Mouse (Mus musculus) neural tube, embryonic 12.5 days (tissue): ENCODE measurements around the gene Atg4a-ps. TPM values are rescaled to one million over a fixed set of nuclear protein-coding genes. Genes with fewer than 3 reads are reported as not detected.
"Not testable (repeated sequence)": the region's sequence is repeated elsewhere in the genome, so short reads cannot be mapped to it uniquely, and the experiment has no call there.

ENCODE experiments used
- ATAC-seq: fragments of 200-750 bp; cut with Nextera tagmentation; 2 replicates; pipeline ENCODE4 v1.8.0; 2017; ENCODE audit warnings: low read depth, mild to moderate bottlenecking, moderate TSS enrichment, moderate library complexity; ENCODE audit not compliant: low FRiP score
- H3K27ac ChIP-seq: fragments of 300-500 bp; sonication (generic); 2 replicates; pipeline ENCODE4 v1.5.1; 2016
- H3K27me3 ChIP-seq: fragments of 300-500 bp; sonication (generic); replicated peaks from 2 replicates; pipeline ENCODE4 v1.6.1; 2016; ENCODE audit warnings: mild to moderate bottlenecking
- H3K36me3 ChIP-seq: fragments of 300-500 bp; sonication (generic); 2 replicates; pipeline ENCODE4 v1.6.1; 2016; ENCODE audit warnings: mild to moderate bottlenecking
- H3K4me1 ChIP-seq: fragments of 300-500 bp; sonication (generic); 2 replicates; pipeline ENCODE4 v1.6.1; 2016
- H3K4me2 ChIP-seq: fragments of 300-500 bp; sonication (generic); replicated peaks from 2 replicates; pipeline ENCODE4 v1.6.1; 2016; ENCODE audit warnings: mild to moderate bottlenecking
- H3K4me3 ChIP-seq: fragments of 300-500 bp; sonication (generic); 2 replicates; pipeline ENCODE4 v1.5.1; 2016
- H3K9ac ChIP-seq: fragments of 300-500 bp; sonication (generic); 2 replicates; pipeline ENCODE4 v1.6.1; 2016; ENCODE audit warnings: mild to moderate bottlenecking
- H3K9me3 ChIP-seq: fragments of 300-500 bp; sonication (generic); 2 replicates; pipeline ENCODE4 v1.6.1; 2016; ENCODE audit warnings: mild to moderate bottlenecking
- WGBS: fragments of 180-500 bp; shearing (Covaris S2); methylation state at CpG from one replicate; pipeline ENCODE4 v1.1.7; 2016; 5-methylcytosine and 5-hydroxymethylcytosine counted together
- polyA plus RNA-seq: library from polyadenylated mRNA; unstranded; fragments of >200 nt; fragmentation: Nextera tagmentation; extraction: Ambion mirVana; gene quantifications from 2 replicates; pipeline ENCODE4 v1.2.1, GENCODE M21; 2016

The Atg4a-ps gene
- not detected in 2 replicates for polyA plus RNA-seq

DNA sequence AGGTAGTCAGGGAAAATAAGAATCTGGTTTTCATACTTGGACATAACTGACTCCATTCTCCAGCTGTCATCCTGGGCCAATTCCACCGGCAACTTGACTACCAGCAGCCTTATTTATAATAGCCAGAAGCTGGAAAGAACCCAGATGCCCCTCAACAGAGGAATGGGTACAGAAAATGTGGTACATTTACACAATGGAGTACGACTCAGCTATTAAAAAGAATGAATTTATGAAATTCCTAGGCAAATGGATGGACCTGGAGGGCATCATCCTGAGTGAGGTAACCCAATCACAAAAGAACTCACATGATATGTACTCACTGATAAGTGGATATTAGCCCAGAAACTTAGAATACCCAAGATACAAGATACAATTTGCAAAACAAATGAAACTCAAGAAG lies at the start of gene Atg4a-ps:
Atg4a-ps (minus strand) TSS at position 101 of the 400 bp plus-strand sequence.
- H3K4me2 ChIP-seq, H3K9me3 ChIP-seq, H3K27ac ChIP-seq, H3K36me3 ChIP-seq, H3K27me3 ChIP-seq, ATAC-seq, H3K4me1 ChIP-seq, H3K4me3 ChIP-seq, H3K9ac ChIP-seq: not testable (repeated sequence)
- 82% methylated on average over 2 of the region's 2 CpGs for WGBS

DNA sequence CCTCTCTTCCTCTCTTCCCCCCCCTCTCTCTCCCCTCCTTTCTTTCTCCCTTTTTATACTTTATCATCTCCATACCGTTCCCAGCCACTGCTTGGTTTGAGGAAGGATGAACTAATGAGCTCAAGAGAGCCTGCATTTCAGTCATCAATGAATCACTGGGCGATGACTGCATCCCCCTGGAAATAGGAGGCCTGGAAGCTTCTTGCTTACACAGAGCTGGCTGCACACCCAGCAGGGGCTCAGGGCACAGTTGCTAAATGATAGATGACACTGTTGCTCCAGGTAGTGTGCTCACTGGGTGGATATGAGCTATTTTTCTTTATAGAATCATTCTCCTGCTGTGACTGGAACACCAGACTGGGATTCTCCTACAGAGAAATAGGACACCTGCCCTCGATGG lies 49.7 kb upstream of the Atg4a-ps start:
- H3K27ac ChIP-seq = no peak overlapping the region
- H3K9me3 ChIP-seq = no peaks in the 10 kb centered on the region
- H3K36me3 ChIP-seq = no peaks in the 10 kb centered on the region
- no peak for ATAC-seq
- no peak overlapping the region for H3K9ac ChIP-seq
- H3K4me2 ChIP-seq = no peak overlapping the region
- no peak overlapping the region for H3K4me3 ChIP-seq
- no peaks in the 10 kb centered on the region for H3K27me3 ChIP-seq
- whole genome bisulfite sequencing = 57% methylated on average over 3 of the region's 3 CpGs
- H3K4me1 ChIP-seq = no peaks in the 10 kb centered on the region

DNA sequence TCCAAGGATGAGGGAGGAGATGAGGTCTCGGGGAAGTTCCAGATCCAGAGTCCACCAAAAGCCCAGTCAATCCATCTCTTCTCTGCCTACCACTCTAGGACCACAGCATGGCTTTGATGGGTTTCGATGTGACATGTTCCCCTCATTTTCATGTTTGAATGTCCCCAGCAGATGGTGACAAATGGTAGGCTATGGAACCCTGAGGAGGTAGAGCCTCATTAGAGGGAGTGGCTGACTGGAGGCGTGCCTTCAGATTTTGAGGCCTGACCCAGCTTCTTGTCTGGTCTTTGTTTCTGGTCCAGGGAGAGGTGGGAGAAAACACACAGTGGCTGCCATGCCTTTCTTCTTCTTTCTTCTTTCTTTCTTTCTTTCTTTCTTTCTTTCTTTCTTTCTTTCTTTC lies 44.6 kb upstream of the Atg4a-ps start:
- Histone ChIP-seq H3K4me1 (no peaks in the 10 kb centered on the region), H3K27ac (no peak overlapping the region), H3K27me3 (no peaks in the 10 kb centered on the region), H3K4me2 (no peak overlapping the region), H3K9me3 (no peaks in the 10 kb centered on the region), H3K36me3 (no peaks in the 10 kb centered on the region), H3K9ac (no peak overlapping the region), H3K4me3 (no peak overlapping the region)
- ATAC-seq = no peak
- WGBS = 82% methylated on average over 3 of the region's 3 CpGs

DNA sequence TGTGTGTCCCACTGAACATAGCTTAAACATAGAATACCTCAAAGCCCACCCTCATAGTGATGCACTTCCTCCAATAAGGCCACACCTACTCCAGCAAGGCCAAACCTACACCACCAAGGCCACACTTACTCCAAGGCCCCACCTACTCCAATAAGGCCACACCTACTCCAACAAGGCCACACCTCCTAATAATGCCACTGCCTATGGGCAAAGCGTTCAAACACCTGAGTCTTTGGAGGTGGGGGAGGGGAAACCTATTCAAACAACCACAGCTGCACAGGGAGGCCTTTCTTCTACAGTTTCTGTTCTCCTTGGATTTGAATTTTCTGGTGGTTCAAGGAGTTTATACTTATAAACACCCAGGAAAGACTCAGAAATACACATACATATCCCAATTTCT lies 43.2 kb upstream of the Atg4a-ps start:
- Histone ChIP-seq H3K4me3 (no peak overlapping the region), H3K36me3 (no peaks in the 10 kb centered on the region), H3K4me2 (no peak overlapping the region), H3K9ac (no peak overlapping the region), H3K27me3 (no peaks in the 10 kb centered on the region), H3K4me1 (no peaks in the 10 kb centered on the region), H3K27ac (no peak overlapping the region), H3K9me3 (no peaks in the 10 kb centered on the region)
- no peak for ATAC-seq
- 77% methylated on average over 1 of the region's 1 CpGs for WGBS

DNA sequence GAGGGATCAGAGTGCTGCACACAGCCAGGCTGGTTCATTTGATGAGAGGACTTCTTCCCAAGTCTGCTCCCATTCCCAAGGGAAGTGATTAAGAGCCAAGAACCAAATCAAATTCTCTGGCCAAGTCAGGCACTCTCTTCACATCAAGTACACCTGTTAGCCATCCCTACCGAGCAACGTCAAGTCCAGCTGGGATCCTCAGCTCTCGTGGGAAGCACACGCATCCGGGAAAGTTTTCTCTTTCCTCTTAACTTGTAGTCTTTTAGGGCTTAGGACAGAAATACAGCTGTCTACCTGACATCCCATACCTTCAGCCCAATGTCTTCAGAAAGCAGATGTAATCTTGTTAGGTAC lies 38.1 kb upstream of the Atg4a-ps start:
- Histone ChIP-seq H3K4me1 (peaks cover 13% of the 10 kb centered on the region), H3K36me3 (no peaks in the 10 kb centered on the region), H3K4me2 (peak overlapping the region; percentile 48), H3K27me3 (no peaks in the 10 kb centered on the region), H3K9me3 (no peaks in the 10 kb centered on the region), H3K9ac (no peak overlapping the region), H3K4me3 (no peak overlapping the region), H3K27ac (no peak overlapping the region)
- 29% methylated on average over 5 of the region's 5 CpGs for WGBS
- no peak for ATAC-seq

DNA sequence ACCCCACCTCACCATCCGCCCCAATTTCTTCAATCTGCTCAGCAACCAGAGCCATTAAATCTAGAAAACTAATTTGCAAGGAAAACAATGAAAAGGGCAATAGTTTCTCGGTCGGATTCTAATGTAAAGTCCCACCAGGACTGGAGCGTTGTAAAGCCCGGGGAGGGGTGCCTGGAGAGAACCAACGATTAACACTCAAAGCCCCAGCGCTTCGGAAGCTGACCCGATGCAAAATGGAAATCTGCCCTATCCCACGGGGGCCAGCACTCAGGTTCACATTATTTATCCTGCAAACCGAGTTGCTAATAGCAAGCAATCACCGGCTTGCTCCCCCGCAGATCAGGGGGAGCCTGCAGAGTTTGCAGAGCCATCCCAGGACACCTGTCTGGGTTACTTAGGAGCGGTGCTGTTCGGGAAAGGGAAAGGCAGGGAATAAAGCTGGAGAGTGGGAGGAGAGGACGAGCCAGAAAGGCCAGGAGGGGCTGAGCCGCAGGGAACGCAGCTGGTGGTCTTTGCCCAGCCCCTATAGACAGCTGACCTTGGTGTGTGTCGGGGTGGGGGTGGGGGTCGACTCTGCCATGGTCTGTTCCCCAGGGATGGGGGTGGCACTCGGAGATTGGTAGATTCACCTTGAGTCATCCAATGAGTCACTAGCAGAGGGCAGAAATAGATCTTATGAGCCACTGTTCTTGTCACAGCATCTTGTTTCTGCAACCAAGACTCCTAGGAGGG lies 37.5 kb upstream of the Atg4a-ps start:
- ATAC-seq = peak; percentile 54
- Histone ChIP-seq H3K9ac (no peak overlapping the region), H3K4me1 (peaks cover 13% of the 10 kb centered on the region), H3K4me2 (peak overlapping the region; percentile 48), H3K27me3 (no peaks in the 10 kb centered on the region), H3K27ac (no peak overlapping the region), H3K36me3 (no peaks in the 10 kb centered on the region), H3K9me3 (no peaks in the 10 kb centered on the region), H3K4me3 (no peak overlapping the region)
- WGBS = 1% methylated on average over 21 of the region's 21 CpGs

DNA sequence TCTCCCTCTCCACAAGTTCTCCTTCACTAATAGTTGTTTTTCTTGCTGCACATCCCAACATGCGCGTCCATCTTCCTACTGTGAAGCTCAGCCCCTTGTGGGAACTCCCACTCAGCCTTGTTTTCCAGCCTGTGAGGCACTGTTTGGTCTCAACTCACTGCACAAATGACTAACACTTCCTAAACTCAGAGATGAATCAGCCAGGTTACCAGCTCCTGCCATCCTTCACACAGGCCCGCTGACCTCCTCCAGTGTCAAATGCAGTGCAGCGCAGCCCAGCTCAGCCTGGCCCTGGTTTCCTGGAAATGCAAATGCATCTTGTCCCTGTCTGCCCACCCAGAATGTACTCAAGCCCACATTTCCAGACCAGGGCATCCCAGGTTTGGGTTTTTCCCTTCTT lies 36.6 kb upstream of the Atg4a-ps start:
- no peaks in the 10 kb centered on the region for H3K9me3 ChIP-seq
- H3K27me3 ChIP-seq = no peaks in the 10 kb centered on the region
- H3K4me1 ChIP-seq = peaks cover 13% of the 10 kb centered on the region
- H3K9ac ChIP-seq = no peak overlapping the region
- WGBS = 49% methylated on average over 4 of the region's 4 CpGs
- no peak overlapping the region for H3K27ac ChIP-seq
- no peak overlapping the region for H3K4me2 ChIP-seq
- H3K4me3 ChIP-seq = no peak overlapping the region
- H3K36me3 ChIP-seq = no peaks in the 10 kb centered on the region
- no peak for ATAC-seq

DNA sequence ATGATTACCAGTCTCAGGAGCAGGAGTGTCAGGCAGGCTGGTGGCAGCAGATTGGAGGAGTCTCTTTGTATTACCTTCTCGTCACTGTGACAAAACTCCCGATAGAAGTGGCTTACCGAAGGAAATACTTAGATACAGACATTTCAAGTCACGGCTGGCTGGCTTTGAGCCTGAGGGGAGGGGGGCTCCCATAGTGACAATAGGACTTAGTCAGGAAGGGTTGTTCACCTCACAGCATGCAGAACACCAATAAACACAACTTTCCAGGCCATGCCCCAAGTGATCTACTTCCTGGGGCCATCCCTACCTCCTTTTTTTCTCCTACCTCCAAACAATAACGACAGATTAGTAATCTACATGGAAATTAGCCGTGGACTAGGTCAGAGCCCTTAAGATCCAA lies 32.9 kb upstream of the Atg4a-ps start:
- ATAC-seq = no peak
- no peak overlapping the region for H3K27ac ChIP-seq

DNA sequence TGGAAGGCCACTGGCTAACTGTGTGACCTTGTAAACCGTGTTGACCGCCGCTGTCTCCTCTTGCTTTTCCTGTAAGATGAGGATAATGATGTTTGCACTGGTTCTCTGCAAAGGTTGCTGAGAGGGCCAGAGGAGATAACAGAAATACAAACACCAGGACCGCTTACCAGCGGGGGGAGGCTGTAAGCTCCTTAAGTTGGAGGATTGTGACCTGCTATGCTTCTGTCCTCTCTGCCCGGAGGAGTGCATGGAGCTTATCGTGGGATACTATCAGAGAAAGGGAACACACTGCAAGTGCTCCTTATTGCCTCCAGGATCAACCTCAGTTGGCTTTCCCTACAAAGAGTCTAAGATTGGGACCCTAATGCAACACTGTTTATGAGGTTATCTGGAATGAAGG lies 26.8 kb upstream of the Atg4a-ps start:
- Histone ChIP-seq H3K36me3 (no peaks in the 10 kb centered on the region), H3K9me3 (0 out of 2 replicates have a peak, but pooled peaks cover 4% of the 10 kb centered on the region), H3K4me3 (no peak overlapping the region), H3K4me2 (no peak overlapping the region), H3K4me1 (peaks cover 4% of the 10 kb centered on the region; the same call in 1 of the 2 replicates), H3K27ac (no peak overlapping the region), H3K9ac (no peak overlapping the region), H3K27me3 (no peaks in the 10 kb centered on the region)
- WGBS = 81% methylated on average over 7 of the region's 7 CpGs
- no peak for ATAC-seq

More for the DNA sequence above, 32.9 kb upstream of the Atg4a-ps start:
- Histone ChIP-seq H3K4me2 (no peak overlapping the region), H3K27me3 (no peaks in the 10 kb centered on the region), H3K36me3 (no peaks in the 10 kb centered on the region), H3K9me3 (no peaks in the 10 kb centered on the region), H3K4me3 (no peak overlapping the region), H3K4me1 (peaks cover 12% of the 10 kb centered on the region), H3K9ac (no peak overlapping the region)
- WGBS = 19% methylated on average over 6 of the region's 6 CpGs

DNA sequence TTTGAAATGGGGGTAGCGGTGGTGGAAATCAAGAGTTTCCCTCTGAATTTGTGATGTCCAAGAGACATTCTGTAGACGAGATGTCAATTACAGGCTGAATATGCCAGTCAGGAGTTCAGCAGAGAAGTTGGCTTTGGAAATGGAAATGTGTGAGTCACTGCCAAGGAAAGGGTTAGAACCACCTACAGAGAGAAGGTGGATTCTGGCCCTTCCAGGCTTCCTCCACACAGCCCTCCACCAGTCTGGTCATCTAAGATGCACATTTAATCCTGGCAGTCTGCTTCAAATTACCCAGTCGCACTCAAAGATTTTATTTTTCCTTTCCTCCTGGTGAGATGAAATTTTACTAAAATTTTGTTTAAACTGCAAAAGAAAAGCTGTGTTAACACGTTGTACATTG lies 26.2 kb upstream of the Atg4a-ps start:
- WGBS = 83% methylated on average over 4 of the region's 4 CpGs
- Histone ChIP-seq H3K27me3 (no peaks in the 10 kb centered on the region), H3K9me3 (0 out of 2 replicates have a peak, but pooled peaks cover 4% of the 10 kb centered on the region), H3K4me1 (peaks cover 4% of the 10 kb centered on the region; the same call in 1 of the 2 replicates), H3K4me2 (no peak overlapping the region), H3K27ac (no peak overlapping the region), H3K9ac (no peak overlapping the region), H3K36me3 (no peaks in the 10 kb centered on the region), H3K4me3 (no peak overlapping the region)
- no peak for ATAC-seq

DNA sequence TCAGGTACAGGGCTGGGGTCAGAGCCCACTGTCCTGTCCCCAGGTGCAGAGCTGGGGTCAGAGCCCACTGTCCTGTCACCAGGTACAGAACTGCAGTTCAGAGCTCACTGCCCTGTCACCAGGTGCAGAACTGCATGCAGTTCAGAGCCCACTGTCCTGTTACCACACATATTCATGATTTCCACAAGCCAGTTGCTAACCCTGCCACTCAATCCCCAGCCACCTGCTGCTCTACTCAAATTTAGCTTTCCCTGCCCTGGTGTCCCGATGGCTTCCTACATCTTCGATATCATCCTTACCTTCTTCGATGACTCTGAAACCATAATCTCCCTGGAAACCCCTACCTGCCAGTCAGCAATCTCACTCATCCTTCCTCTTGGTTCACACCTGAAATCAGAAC lies 17.5 kb upstream of the Atg4a-ps start:
- H3K4me3 ChIP-seq = no peak overlapping the region
- H3K9me3 ChIP-seq = no peaks in the 10 kb centered on the region
- no peak overlapping the region for H3K9ac ChIP-seq
- H3K27ac ChIP-seq = no peak overlapping the region
- H3K4me2 ChIP-seq = no peak overlapping the region
- H3K36me3 ChIP-seq = no peaks in the 10 kb centered on the region
- no peaks in the 10 kb centered on the region for H3K27me3 ChIP-seq
- 91% methylated on average over 3 of the region's 3 CpGs for WGBS
- no peak for ATAC-seq
- H3K4me1 ChIP-seq = no peaks in the 10 kb centered on the region

DNA sequence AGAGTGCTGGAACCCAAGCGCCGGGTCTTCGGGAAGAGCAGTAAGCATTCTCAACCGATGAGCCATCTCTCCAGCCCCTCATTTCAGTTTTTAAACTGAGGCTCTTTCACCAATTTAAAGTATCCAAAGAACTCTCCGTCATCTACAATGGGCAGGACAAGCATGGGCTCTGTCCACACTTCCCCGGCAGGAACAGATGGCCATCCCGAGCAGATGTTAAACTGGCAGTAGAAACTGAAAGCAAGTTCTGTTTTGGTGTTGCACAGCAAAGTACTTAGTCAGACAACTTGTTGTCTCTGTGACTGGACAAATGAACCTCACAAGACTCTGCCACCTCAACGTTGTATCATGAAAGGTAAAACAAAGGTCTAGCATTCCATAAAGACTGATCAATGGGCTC lies 15.8 kb upstream of the Atg4a-ps start:
- ATAC-seq = no peak
- no peak overlapping the region for H3K9ac ChIP-seq
- H3K27ac ChIP-seq = no peak overlapping the region
- WGBS = 84% methylated on average over 8 of the region's 8 CpGs
- no peaks in the 10 kb centered on the region for H3K27me3 ChIP-seq
- H3K4me1 ChIP-seq = peaks cover 8% of the 10 kb centered on the region
- H3K4me2 ChIP-seq = no peak overlapping the region
- no peaks in the 10 kb centered on the region for H3K9me3 ChIP-seq
- no peak overlapping the region for H3K4me3 ChIP-seq
- H3K36me3 ChIP-seq = no peaks in the 10 kb centered on the region

DNA sequence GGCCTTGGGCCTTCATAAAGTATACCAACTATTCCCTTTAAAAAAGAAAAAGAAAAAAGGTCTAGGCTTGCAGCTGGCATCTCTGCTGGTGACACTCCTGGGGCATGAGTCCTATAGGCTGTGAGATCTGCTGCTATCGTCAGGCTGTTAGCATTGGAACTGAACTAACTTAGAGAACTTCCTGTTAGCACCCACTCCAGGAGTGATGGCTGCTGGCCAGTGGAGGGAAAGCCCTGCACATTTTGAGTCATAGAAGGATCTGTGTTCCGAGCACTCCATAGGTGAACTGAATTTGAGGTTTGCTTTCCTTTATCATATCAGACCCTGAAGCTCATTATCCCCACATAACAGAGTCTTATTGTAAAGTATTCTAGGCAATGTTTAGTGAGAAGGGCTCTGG lies 14.1 kb upstream of the Atg4a-ps start:
- H3K4me3 ChIP-seq = no peak overlapping the region
- H3K9me3 ChIP-seq = no peaks in the 10 kb centered on the region
- H3K4me2 ChIP-seq = no peak overlapping the region
- H3K9ac ChIP-seq = no peak overlapping the region
- peaks cover 8% of the 10 kb centered on the region for H3K4me1 ChIP-seq
- no peak overlapping the region for H3K27ac ChIP-seq
- no peaks in the 10 kb centered on the region for H3K27me3 ChIP-seq
- no peaks in the 10 kb centered on the region for H3K36me3 ChIP-seq
- WGBS = 79% methylated on average over 2 of the region's 2 CpGs
- ATAC-seq = no peak
